Mouse (Mus musculus): ENCODE data around the gene Grm7. TPM values are rescaled to one million over a fixed set of nuclear protein-coding genes. Genes with fewer than 3 reads are reported as not detected.

Grm7 gene
- polyA plus RNA-seq, 1 experiment from 2014 or later = 4.9 TPM

GRCm38 (mm10) chr6:110714943-110715342 is 69.6 kb downstream of the Grm7 start:
- no peak overlapping the region for H3K4me3 ChIP-seq (ENCODE audit: low read length)
- no peak overlapping the region for H3K9ac ChIP-seq (replicated peaks; ENCODE audit: low read length)
- H3K27me3 ChIP-seq (ENCODE audit: insufficient read depth, low read length) = no peaks in the 10 kb centered on the region
- 89% methylated on average over 3 of the region's 3 CpGs for WGBS
- no peaks in the 10 kb centered on the region for H3K4me1 ChIP-seq (ENCODE audit: insufficient read depth, low read length)
- H3K9me3 ChIP-seq (ENCODE audit: low read length) = no peaks in the 10 kb centered on the region
- no peak overlapping the region for H3K4me2 ChIP-seq (replicated peaks; ENCODE audit: low read depth, low read length)
- no peak for ATAC-seq (ENCODE audit: low FRiP score, low TSS enrichment)
- no peak overlapping the region for H3K27ac ChIP-seq (ENCODE audit: low read length)
- no peaks in the 10 kb centered on the region for H3K36me3 ChIP-seq (ENCODE audit: insufficient read depth, low read length)

GRCm38 (mm10) chr6:110723371-110723770 is 78.0 kb downstream of the Grm7 start:
- Histone ChIP-seq H3K27me3 (ENCODE audit: insufficient read depth, low read length) (no peaks in the 10 kb centered on the region), H3K4me3 (ENCODE audit: low read length) (no peak overlapping the region), H3K9me3 (ENCODE audit: low read length) (no peaks in the 10 kb centered on the region), H3K4me2 (replicated peaks; ENCODE audit: low read depth, low read length) (no peak overlapping the region), H3K9ac (replicated peaks; ENCODE audit: low read length) (no peak overlapping the region), H3K36me3 (ENCODE audit: insufficient read depth, low read length) (no peaks in the 10 kb centered on the region), H3K27ac (ENCODE audit: low read length) (no peak overlapping the region), H3K4me1 (ENCODE audit: insufficient read depth, low read length) (no peaks in the 10 kb centered on the region)
- 93% methylated on average over 4 of the region's 4 CpGs for WGBS
- no peak for ATAC-seq (ENCODE audit: low FRiP score, low TSS enrichment)

GRCm38 (mm10) chr6:110733914-110734313 is 88.5 kb downstream of the Grm7 start:
- ATAC-seq (ENCODE audit: low FRiP score, low TSS enrichment) = no peak
- no peaks in the 10 kb centered on the region for H3K9me3 ChIP-seq (ENCODE audit: low read length)
- H3K4me3 ChIP-seq (ENCODE audit: low read length) = no peak overlapping the region
- H3K4me2 ChIP-seq (replicated peaks; ENCODE audit: low read depth, low read length) = no peak overlapping the region
- no peaks in the 10 kb centered on the region for H3K4me1 ChIP-seq (ENCODE audit: insufficient read depth, low read length)
- WGBS = 86% methylated on average over 2 of the region's 2 CpGs
- no peaks in the 10 kb centered on the region for H3K36me3 ChIP-seq (ENCODE audit: insufficient read depth, low read length)
- H3K27me3 ChIP-seq (ENCODE audit: insufficient read depth, low read length) = no peaks in the 10 kb centered on the region
- H3K27ac ChIP-seq (ENCODE audit: low read length) = no peak overlapping the region
- H3K9ac ChIP-seq (replicated peaks; ENCODE audit: low read length) = no peak overlapping the region

- WGBS = 34% methylated on average over 7 of the region's 7 CpGs
- no peak for ATAC-seq (ENCODE audit: low FRiP score, low TSS enrichment)
- Histone ChIP-seq H3K27ac (ENCODE audit: low read length) (no peak overlapping the region), H3K9ac (replicated peaks; ENCODE audit: low read length) (no peak overlapping the region), H3K4me3 (ENCODE audit: low read length) (no peak overlapping the region), H3K9me3 (ENCODE audit: low read length) (no peaks in the 10 kb centered on the region), H3K4me2 (replicated peaks; ENCODE audit: low read depth, low read length) (no peak overlapping the region), H3K27me3 (ENCODE audit: insufficient read depth, low read length) (no peaks in the 10 kb centered on the region), H3K4me1 (ENCODE audit: insufficient read depth, low read length) (peaks cover 9% of the 10 kb centered on the region; the same call in 1 of the 2 replicates), H3K36me3 (ENCODE audit: insufficient read depth, low read length) (no peaks in the 10 kb centered on the region)
Measured at GRCm38 (mm10) chr6:110743981-110744670, 98.7 kb downstream of the Grm7 start.

- 92% methylated on average over 5 of the region's 5 CpGs for WGBS
- H3K27me3 ChIP-seq (ENCODE audit: insufficient read depth, low read length) = no peaks in the 10 kb centered on the region
- no peak overlapping the region for H3K27ac ChIP-seq (ENCODE audit: low read length)
- no peaks in the 10 kb centered on the region for H3K9me3 ChIP-seq (ENCODE audit: low read length)
- no peak overlapping the region for H3K4me2 ChIP-seq (replicated peaks; ENCODE audit: low read depth, low read length)
- H3K36me3 ChIP-seq (ENCODE audit: insufficient read depth, low read length) = no peaks in the 10 kb centered on the region
- no peaks in the 10 kb centered on the region for H3K4me1 ChIP-seq (ENCODE audit: insufficient read depth, low read length)
- ATAC-seq (ENCODE audit: low FRiP score, low TSS enrichment) = no peak
- no peak overlapping the region for H3K4me3 ChIP-seq (ENCODE audit: low read length)
- no peak overlapping the region for H3K9ac ChIP-seq (replicated peaks; ENCODE audit: low read length)
Measured at GRCm38 (mm10) chr6:110755921-110756320, 110.5 kb downstream of the Grm7 start.

- Histone ChIP-seq H3K9ac (replicated peaks; ENCODE audit: low read length) (no peak overlapping the region), H3K4me2 (replicated peaks; ENCODE audit: low read depth, low read length) (no peak overlapping the region), H3K4me3 (ENCODE audit: low read length) (no peak overlapping the region), H3K36me3 (ENCODE audit: insufficient read depth, low read length) (no peaks in the 10 kb centered on the region), H3K27me3 (ENCODE audit: insufficient read depth, low read length) (no peaks in the 10 kb centered on the region), H3K4me1 (ENCODE audit: insufficient read depth, low read length) (no peaks in the 10 kb centered on the region), H3K27ac (ENCODE audit: low read length) (no peak overlapping the region), H3K9me3 (ENCODE audit: low read length) (no peaks in the 10 kb centered on the region)
- ATAC-seq (ENCODE audit: low FRiP score, low TSS enrichment) = no peak
Measured at GRCm38 (mm10) chr6:110769588-110769987, 124.2 kb downstream of the Grm7 start.

GRCm38 (mm10) chr6:110772652-110773051 is 127.3 kb downstream of the Grm7 start:
- H3K4me1 ChIP-seq (ENCODE audit: insufficient read depth, low read length) = no peaks in the 10 kb centered on the region
- no peak overlapping the region for H3K4me2 ChIP-seq (replicated peaks; ENCODE audit: low read depth, low read length)
- no peak overlapping the region for H3K27ac ChIP-seq (ENCODE audit: low read length)
- 65% methylated on average over 1 of the region's 1 CpGs for WGBS
- H3K4me3 ChIP-seq (ENCODE audit: low read length) = no peak overlapping the region
- no peaks in the 10 kb centered on the region for H3K9me3 ChIP-seq (ENCODE audit: low read length)
- no peaks in the 10 kb centered on the region for H3K27me3 ChIP-seq (ENCODE audit: insufficient read depth, low read length)
- no peak overlapping the region for H3K9ac ChIP-seq (replicated peaks; ENCODE audit: low read length)
- no peaks in the 10 kb centered on the region for H3K36me3 ChIP-seq (ENCODE audit: insufficient read depth, low read length)
- no peak for ATAC-seq (ENCODE audit: low FRiP score, low TSS enrichment)

- no peaks in the 10 kb centered on the region for H3K4me1 ChIP-seq (ENCODE audit: insufficient read depth, low read length)
- H3K4me2 ChIP-seq (replicated peaks; ENCODE audit: low read depth, low read length) = no peak overlapping the region
- no peak overlapping the region for H3K4me3 ChIP-seq (ENCODE audit: low read length)
- no peaks in the 10 kb centered on the region for H3K27me3 ChIP-seq (ENCODE audit: insufficient read depth, low read length)
- no peak overlapping the region for H3K9ac ChIP-seq (replicated peaks; ENCODE audit: low read length)
- ATAC-seq (ENCODE audit: low FRiP score, low TSS enrichment) = no peak
- no peaks in the 10 kb centered on the region for H3K9me3 ChIP-seq (ENCODE audit: low read length)
- 85% methylated on average over 6 of the region's 6 CpGs for WGBS
- H3K36me3 ChIP-seq (ENCODE audit: insufficient read depth, low read length) = no peaks in the 10 kb centered on the region
- no peak overlapping the region for H3K27ac ChIP-seq (ENCODE audit: low read length)
Measured at GRCm38 (mm10) chr6:110776046-110776445, 130.7 kb downstream of the Grm7 start.

GRCm38 (mm10) chr6:110785497-110785928 is 140.1 kb downstream of the Grm7 start:
- H3K4me1 ChIP-seq (ENCODE audit: insufficient read depth, low read length) = no peaks in the 10 kb centered on the region
- no peak overlapping the region for H3K4me2 ChIP-seq (replicated peaks; ENCODE audit: low read depth, low read length)
- H3K9ac ChIP-seq (replicated peaks; ENCODE audit: low read length) = no peak overlapping the region
- no peaks in the 10 kb centered on the region for H3K9me3 ChIP-seq (ENCODE audit: low read length)
- no peak for ATAC-seq (ENCODE audit: low FRiP score, low TSS enrichment)
- H3K36me3 ChIP-seq (ENCODE audit: insufficient read depth, low read length) = no peaks in the 10 kb centered on the region
- WGBS = 46% methylated on average over 1 of the region's 1 CpGs
- no peak overlapping the region for H3K4me3 ChIP-seq (ENCODE audit: low read length)
- no peaks in the 10 kb centered on the region for H3K27me3 ChIP-seq (ENCODE audit: insufficient read depth, low read length)
- no peak overlapping the region for H3K27ac ChIP-seq (ENCODE audit: low read length)

GRCm38 (mm10) chr6:110792696-110793095 is 147.3 kb downstream of the Grm7 start:
- no peak overlapping the region for H3K9ac ChIP-seq (replicated peaks; ENCODE audit: low read length)
- H3K27me3 ChIP-seq (ENCODE audit: insufficient read depth, low read length) = no peaks in the 10 kb centered on the region
- 88% methylated on average over 2 of the region's 2 CpGs for WGBS
- H3K36me3 ChIP-seq (ENCODE audit: insufficient read depth, low read length) = no peaks in the 10 kb centered on the region
- H3K4me2 ChIP-seq (replicated peaks; ENCODE audit: low read depth, low read length) = no peak overlapping the region
- H3K27ac ChIP-seq (ENCODE audit: low read length) = no peak overlapping the region
- no peak overlapping the region for H3K4me3 ChIP-seq (ENCODE audit: low read length)
- H3K9me3 ChIP-seq (ENCODE audit: low read length) = no peaks in the 10 kb centered on the region
- no peak for ATAC-seq (ENCODE audit: low FRiP score, low TSS enrichment)
- no peaks in the 10 kb centered on the region for H3K4me1 ChIP-seq (ENCODE audit: insufficient read depth, low read length)
